Mouse (Mus musculus) fat pad, adult 2 months (tissue): Measurements from ENCODE around the gene Aco2.
A peak's percentile ranks its signal among the peaks of the same experiment; 100 is the strongest.

Experiments used
- DNase-seq: peaks from one replicate; pipeline ENCODE4 v3.0.0-alpha.2; 2011; ENCODE audit warnings: low read depth, low spot score; ENCODE audit errors: extremely low read depth

The Aco2 gene

GRCm38 (mm10) chr15:81943176-81943749, 71.2 kb downstream of the Aco2 start:
- no peak for DNase-seq

GRCm38 (mm10) chr15:81949076-81949475, 77.0 kb downstream of the Aco2 start:
- no peak for DNase-seq

GRCm38 (mm10) chr15:81949476-81950131, 77.5 kb downstream of the Aco2 start:
- no peak for DNase-seq

DNA sequence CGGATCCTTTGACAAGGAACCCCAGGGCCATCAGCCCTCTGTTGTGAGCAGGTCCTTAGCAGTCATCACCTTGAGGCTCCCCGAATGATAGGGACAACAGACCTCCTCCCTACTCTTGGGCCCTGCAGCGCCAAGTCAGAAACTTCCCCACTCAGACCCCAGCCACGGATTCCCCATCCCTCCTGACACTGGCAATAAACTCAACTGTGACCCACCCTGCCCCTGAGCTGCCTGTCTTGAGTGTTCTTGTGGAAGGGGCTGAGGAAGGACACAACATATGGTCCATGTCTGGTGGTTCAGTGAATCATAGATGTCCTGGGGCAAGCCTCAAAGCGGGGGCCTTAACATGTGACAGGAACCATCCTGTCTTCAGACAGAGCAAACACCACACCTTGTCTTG, 78.6 kb downstream of the Aco2 start:
- no peak for DNase-seq

DNA sequence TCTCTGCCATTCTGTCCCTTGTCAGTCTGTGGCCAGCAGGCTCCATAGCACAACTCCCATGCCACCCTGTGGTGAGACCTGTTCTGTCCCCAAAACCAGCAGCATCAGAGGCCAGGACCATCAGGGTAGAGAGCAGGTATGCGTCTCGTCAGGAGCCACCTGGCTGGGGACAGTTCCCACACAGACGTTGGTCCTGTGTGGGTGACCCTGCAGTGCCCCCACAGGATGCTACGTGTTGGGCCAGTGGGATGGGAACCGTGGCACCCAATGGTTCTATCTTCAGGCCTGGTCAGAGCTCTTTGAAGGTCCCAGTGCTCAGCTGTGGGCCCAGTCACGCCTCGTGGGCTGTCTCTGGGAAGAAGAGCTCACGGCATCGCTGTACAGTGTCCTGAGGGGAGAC, 79.0 kb downstream of the Aco2 start:
- no peak for DNase-seq

- no peak for DNase-seq
Observed at GRCm38 (mm10) chr15:81952310-81952709, 80.2 kb downstream of the Aco2 start.

- peak; percentile 74 for DNase-seq
Observed at GRCm38 (mm10) chr15:81954151-81954583, 82.1 kb downstream of the Aco2 start.

DNA sequence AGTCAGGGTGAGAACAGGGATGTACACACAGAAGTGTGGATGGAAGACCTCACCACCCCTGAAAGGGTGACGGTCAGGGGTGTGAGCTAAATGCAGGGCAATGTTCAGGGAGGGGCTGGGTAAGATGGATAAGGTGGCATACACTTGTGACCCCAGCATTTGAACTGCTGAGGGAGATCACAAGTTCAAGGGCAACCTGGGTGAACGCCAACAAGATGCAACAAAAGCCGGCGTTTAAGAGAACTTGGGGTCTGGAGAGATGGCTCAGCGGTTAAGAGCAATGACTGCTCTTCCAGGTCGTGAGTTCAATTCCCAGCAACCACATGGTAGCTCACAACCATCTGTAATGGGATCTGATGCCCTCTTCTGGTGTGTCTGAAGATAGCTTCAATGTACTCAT, 82.6 kb downstream of the Aco2 start:
- no peak for DNase-seq

GRCm38 (mm10) chr15:81955414-81955813, 83.3 kb downstream of the Aco2 start:
- no peak for DNase-seq

DNA sequence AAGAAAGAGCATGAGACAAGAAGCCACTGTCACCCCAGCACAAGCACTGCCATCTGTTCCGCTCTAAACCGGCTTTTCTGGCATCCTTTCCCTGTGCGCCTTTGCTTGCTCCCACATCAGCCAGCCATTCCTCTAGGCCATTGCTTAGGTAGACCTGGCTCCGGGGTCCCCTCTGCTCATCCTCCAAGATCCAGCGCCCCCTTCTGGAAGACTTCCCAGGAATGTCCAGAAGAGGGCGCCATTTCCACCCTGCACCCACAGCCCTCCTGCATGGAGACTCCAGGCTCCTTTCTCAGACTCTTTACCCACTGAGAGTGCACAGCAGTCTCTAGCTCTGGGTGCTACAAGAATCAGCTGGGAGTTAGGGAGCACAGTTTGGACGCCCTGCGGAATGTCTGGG, 84.3 kb downstream of the Aco2 start:
- DNase-seq, result no peak

DNA sequence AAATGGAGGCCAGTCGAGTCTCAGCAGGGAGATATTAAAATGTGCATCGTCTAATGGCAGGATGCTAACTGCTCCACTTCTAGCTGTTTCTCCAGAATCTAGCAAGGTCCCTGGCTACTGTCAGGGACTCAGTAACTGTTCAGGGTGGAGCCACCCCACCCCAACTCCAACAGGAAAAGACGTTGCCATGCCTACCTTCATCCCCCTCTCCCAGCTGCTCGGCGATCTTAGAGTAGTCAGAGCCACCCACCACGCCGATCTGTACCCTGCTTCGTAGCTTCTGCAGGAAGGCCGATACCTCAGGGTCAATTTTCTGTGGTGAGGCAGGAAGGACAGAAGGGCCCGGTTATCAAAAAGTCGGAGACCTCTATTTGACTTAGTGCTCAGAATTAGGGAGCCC, 85.5 kb downstream of the Aco2 start:
- no peak for DNase-seq

DNA sequence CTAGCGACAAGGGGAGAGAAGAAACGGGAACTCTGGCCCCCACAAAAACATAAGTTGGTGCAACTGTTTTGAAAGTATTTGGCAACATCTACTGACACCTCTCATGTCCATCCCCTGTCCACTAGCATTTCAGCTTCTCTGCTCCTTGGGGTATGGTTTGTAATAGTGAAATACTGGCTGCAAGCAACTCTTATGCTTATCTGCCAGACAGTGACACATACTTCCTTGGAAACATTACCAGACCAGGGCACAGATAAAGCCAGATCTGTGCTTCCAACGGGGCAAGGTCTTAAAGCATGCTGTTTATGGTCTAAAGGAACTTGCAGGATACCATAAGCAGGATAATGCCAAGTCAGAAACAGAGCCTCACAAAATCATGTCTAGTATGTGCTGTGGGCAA, 86.8 kb downstream of the Aco2 start:
- DNase-seq, result no peak

- peak; percentile 59 for DNase-seq
Observed at GRCm38 (mm10) chr15:81960171-81961077, 88.3 kb downstream of the Aco2 start, which contains the start of gene Pmm1. TSS of gene Pmm1 (minus strand) at chr15:81960930.

GRCm38 (mm10) chr15:81961078-81961451, 89.0 kb downstream of the Aco2 start:
- DNase-seq, result no peak

DNA sequence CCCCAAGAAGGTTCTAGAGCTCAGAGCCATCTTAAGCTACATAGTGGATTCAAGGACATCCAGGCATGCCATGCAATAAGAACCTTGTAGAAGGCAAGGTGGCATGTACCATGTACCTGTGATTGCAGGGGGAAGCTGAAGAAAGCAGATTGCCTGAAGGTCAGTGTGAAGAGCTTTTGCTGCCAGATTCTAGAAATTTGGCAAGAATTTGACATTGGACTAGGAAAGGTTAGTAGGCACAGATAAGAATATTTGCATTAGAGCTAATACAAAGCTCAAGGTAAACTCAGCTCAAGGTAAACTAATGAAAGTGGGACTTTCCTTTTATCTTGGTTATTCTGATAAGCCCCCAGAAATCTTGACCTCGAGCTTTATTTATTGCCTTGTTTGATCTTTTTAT, 92.2 kb downstream of the Aco2 start:
- DNase-seq, result no peak
